Mouse (Mus musculus): ENCODE measurements at regions not wholly inside any gene's neighbourhood (a gene's known extent, or its start where the extent isn't known, plus 50 kb on each side); places are given as distances from the start of the nearest gene placed in this dataset.

DNA sequence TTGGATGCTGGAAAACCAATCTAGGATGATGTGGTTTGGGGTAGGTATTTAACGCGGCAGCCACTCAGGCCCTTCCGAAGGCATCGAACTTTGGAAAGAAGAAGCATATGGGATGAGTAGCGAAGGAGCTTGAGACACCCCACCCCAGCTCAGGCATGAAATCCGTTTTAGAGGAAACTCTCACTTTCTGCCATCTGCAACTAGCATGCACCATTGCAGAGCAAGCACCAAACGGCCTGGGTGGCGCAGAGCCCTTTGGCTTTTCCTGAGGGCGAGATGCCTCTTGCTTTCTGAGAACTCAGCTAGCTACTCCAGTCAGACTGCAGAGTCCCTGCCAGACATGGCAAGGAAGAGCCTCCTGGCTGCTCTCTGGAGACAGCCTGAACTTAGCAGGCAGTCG lies 209.9 kb upstream of the Nlrp1b start:
- TF ChIP-seq CTCF (IDR thresholded peaks at IDR 0.05; ENCODE audit: low read depth, low read length) (no peak), POLR2A (IDR thresholded peaks at IDR 0.05; ENCODE audit: extremely low read depth, insufficient read depth, low read length) (no peak)

Data from liver, adult 2 months (tissue).